Mouse (Mus musculus) lung, adult 2 months (tissue): ENCODE results near the gene Bicd1.

Source experiments
- CTCF ChIP-seq: fragments of 200-500 bp; IDR thresholded peaks from 2 replicates; pipeline ENCODE4 v1.5.1; 2011; ENCODE audit warnings: mild to moderate bottlenecking, low read length, control low read depth; ENCODE audit not compliant: insufficient read depth
- POLR2A ChIP-seq: fragments of 200-500 bp; IDR thresholded peaks from 2 replicates; pipeline ENCODE4 v1.6.1; 2011; ENCODE audit warnings: low read depth, mild to moderate bottlenecking, control low read depth, low read length, borderline replicate concordance; ENCODE audit errors: extremely low read depth

GRCm38 (mm10) chr6:149457324-149457723 is 48.6 kb downstream of the Bicd1 start:
- no peak for TF ChIP-seq POLR2A
- TF ChIP-seq CTCF: no peak
